Mouse (Mus musculus) forebrain, embryonic 10.5 days (tissue): ENCODE data around the gene Echdc2. TPM values are rescaled to one million over a fixed set of nuclear protein-coding genes. Genes with fewer than 3 reads are reported as not detected.
A peak's percentile ranks its signal among the peaks of the same experiment; 100 is the strongest.

ENCODE experiments used
- DNase-seq: peaks from one replicate; pipeline ENCODE4 v3.0.0-alpha.2; 2017; ENCODE audit warnings: low spot score; ENCODE audit errors: extremely low spot score
- H3K27ac ChIP-seq: fragments of 300-500 bp; sonication (generic); 2 replicates; pipeline ENCODE4 v1.5.1; 2016; ENCODE audit warnings: mild to moderate bottlenecking
- H3K27me3 ChIP-seq: fragments of 300-500 bp; sonication (generic); 2 replicates; pipeline ENCODE4 v1.6.1; 2016; ENCODE audit warnings: mild to moderate bottlenecking; ENCODE audit not compliant: poor library complexity, severe bottlenecking
- H3K36me3 ChIP-seq: fragments of 300-500 bp; sonication (generic); replicated peaks from 2 replicates; pipeline ENCODE4 v1.6.1; 2016; ENCODE audit warnings: mild to moderate bottlenecking, moderate library complexity
- H3K4me1 ChIP-seq: fragments of 300-500 bp; sonication (generic); 2 replicates; pipeline ENCODE4 v1.6.1; 2016
- H3K4me3 ChIP-seq: fragments of 300-500 bp; sonication (generic); 2 replicates; pipeline ENCODE4 v1.5.1; 2016; ENCODE audit warnings: mild to moderate bottlenecking, moderate library complexity
- H3K9me3 ChIP-seq: fragments of 300-500 bp; sonication (generic); 2 replicates; pipeline ENCODE4 v1.6.1; 2016; ENCODE audit warnings: mild to moderate bottlenecking, moderate library complexity
- WGBS: fragments of 180-500 bp; shearing (Covaris S2); methylation state at CpG from one replicate; pipeline ENCODE4 v1.1.7; 2016; 5-methylcytosine and 5-hydroxymethylcytosine counted together
- polyA plus RNA-seq: library from polyadenylated mRNA; unstranded; fragments of >200 nt; fragmentation: Nextera tagmentation; extraction: Ambion mirVana; gene quantifications from 2 replicates; pipeline ENCODE4 v1.2.1, GENCODE M21; 2016

Gene Echdc2
- polyA plus RNA-seq, 1 experiment from 2014 or later: 22.8 TPM

GRCm38 (mm10) chr4:108217332-108218179 lies 52.3 kb downstream of the Echdc2 start, which contains the start of gene Zyg11a:
Gene Zyg11a (minus strand): TSS chr4:108218048.
- Histone ChIP-seq H3K4me1 (peaks cover 17% of the 10 kb centered on the region), H3K36me3 (no peaks in the 10 kb centered on the region), H3K27ac (no peak within 1 kb of the TSS; the same call in 1 of the 2 replicates), H3K4me3 (peak within 1 kb of the TSS; percentile 56), H3K27me3 (peaks cover 70% of the 10 kb centered on the region), H3K9me3 (no peaks in the 10 kb centered on the region)
- peak; percentile 47 for DNase-seq
- 2% methylated on average over 97 of the region's 107 CpGs for WGBS

- peak; percentile 23 for DNase-seq
- 5% methylated on average over 9 of the region's 9 CpGs for WGBS
- no peak overlapping the region for H3K27ac ChIP-seq
- H3K4me3 ChIP-seq: no peak overlapping the region
- H3K36me3 ChIP-seq: no peaks in the 10 kb centered on the region
- no peaks in the 10 kb centered on the region for H3K9me3 ChIP-seq
- peaks cover 70% of the 10 kb centered on the region for H3K27me3 ChIP-seq
- H3K4me1 ChIP-seq: peaks cover 17% of the 10 kb centered on the region
Measured at GRCm38 (mm10) chr4:108219019-108219418, 53.8 kb downstream of the Echdc2 start.

- no peaks in the 10 kb centered on the region for H3K36me3 ChIP-seq
Measured at GRCm38 (mm10) chr4:108222507-108222906, 57.3 kb downstream of the Echdc2 start.

GRCm38 (mm10) chr4:108225341-108225872 lies 60.2 kb downstream of the Echdc2 start:
- Histone ChIP-seq H3K27me3 (peaks cover 8% of the 10 kb centered on the region), H3K36me3 (peaks cover 4% of the 10 kb centered on the region; the same call in 1 of the 2 replicates), H3K4me3 (no peak overlapping the region), H3K4me1 (no peaks in the 10 kb centered on the region), H3K27ac (no peak overlapping the region), H3K9me3 (no peaks in the 10 kb centered on the region)
- no peak for DNase-seq
- WGBS: 59% methylated on average over 3 of the region's 3 CpGs

More at GRCm38 (mm10) chr4:108222507-108222906, 57.3 kb downstream of the Echdc2 start:
- WGBS: 93% methylated on average over 5 of the region's 5 CpGs
- Histone ChIP-seq H3K27me3 (peaks cover 37% of the 10 kb centered on the region), H3K4me3 (no peak overlapping the region), H3K9me3 (no peaks in the 10 kb centered on the region), H3K4me1 (peaks cover 12% of the 10 kb centered on the region), H3K27ac (no peak overlapping the region)
- no peak for DNase-seq

Other genes with a start within 250 kb of the Echdc2 start
- 36.4 and 41.3 TPM in 2 replicates for gene Cpt2, start 241.8 kb upstream of the Echdc2 start, polyA plus RNA-seq
- 0.06 TPM in 1 of 2 replicates, not detected in the other for gene Slc1a7, start 197.1 kb upstream of the Echdc2 start, polyA plus RNA-seq
- 0.10 and 0.22 TPM in 2 replicates for gene Podn, start 69.0 kb upstream of the Echdc2 start, polyA plus RNA-seq
- 187 and 190 TPM in 2 replicates for gene Scp2, start 20.4 kb upstream of the Echdc2 start, polyA plus RNA-seq
- not detected in 2 replicates for gene Zyg11a, start 52.6 kb downstream of the Echdc2 start, polyA plus RNA-seq
- 13.5 and 13.9 TPM in 2 replicates for gene Zyg11b, start 135.7 kb downstream of the Echdc2 start, polyA plus RNA-seq
- 73.6 and 79.3 TPM in 2 replicates for gene Coa7, start 162.7 kb downstream of the Echdc2 start, polyA plus RNA-seq
- 1.7 and 1.8 TPM in 2 replicates for gene Shisal2a, start 217.9 kb downstream of the Echdc2 start, polyA plus RNA-seq
- 30.5 and 34.8 TPM in 2 replicates for gene Gpx7, start 241.5 kb downstream of the Echdc2 start, polyA plus RNA-seq